Mouse (Mus musculus) testis, postnatal 10 days (tissue): ENCODE results near the gene Eln.

Experiments
- DNase-seq: peaks from one replicate; pipeline ENCODE4 v3.0.0; 2021; ENCODE audit warnings: low spot score

Eln gene

DNA sequence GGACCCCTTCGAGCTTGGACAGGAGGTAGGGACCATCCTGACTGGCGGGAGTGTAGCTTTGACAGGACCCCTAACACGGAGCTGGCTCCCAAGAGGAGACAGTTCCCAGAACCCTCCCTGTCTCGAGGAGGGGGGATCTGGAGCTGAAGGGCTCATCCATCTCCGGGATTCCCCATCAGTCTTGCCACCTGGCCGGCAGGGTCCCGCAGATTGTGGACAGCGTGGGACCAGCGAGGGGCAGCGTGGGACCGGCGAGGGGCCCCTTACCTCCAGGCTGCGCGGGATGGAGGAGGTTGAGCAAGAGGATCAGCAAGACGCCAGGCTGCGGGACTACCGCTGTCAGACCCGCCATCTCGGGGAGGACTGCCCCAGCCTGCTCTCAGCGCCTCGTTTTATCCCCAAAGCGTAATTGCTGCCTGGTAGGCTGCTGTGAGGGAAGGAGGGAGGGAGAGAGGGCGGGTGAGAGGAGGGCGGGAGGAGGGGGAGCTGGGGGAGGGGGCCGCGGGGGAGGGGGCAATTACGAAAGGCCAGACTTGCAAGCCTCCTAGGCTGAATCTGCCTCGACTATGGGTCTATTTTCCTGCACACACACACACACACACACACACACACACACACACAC is at the start of gene Eln:
Gene Eln (minus strand): TSS at position 434 of the 622 bp plus-strand sequence.
- DNase-seq: peak; percentile 70

DNA sequence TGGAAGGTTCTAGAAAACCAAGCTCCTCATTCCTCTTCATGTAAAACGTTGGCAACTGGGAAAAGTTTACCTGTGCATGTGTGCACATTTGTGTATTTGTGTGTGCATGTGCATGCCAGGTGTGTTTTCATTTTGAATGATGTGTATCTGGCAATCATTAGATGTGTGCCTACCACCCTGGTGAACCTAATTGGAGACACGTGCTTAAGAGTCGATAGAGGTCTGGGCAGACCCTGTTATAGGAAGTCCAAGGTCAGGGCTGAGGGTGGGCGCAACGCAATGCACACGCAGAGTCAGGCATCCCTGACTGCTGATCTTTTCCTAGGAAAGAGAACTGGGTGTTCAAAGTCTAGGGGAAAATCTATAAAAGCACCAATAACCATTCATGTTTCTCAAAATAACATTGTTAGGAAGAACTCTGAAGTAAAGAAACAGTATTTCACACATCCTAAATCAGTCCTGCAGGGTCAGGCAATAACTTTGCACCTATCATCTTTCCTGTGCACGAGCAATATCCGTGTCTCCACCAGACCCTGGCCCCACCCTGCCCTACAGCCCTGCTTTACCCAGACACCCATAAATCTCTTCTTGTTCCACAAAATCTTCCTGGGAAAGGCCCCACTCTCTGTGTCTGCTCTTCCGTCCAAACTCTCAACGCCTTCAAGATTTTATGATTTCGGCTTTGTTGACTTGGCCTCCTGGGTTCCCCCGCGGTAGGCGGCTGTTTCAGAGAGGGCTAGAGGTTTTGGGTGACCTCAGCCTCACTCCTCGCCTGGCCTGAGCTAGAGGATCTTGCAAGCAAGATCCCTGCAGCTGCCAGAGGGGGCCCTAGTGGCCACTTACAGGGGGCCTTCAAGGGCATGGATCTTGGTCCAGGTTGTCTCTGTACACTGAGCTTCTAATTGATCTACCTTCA is 43.2 kb upstream of the Eln start:
- no peak for DNase-seq

DNA sequence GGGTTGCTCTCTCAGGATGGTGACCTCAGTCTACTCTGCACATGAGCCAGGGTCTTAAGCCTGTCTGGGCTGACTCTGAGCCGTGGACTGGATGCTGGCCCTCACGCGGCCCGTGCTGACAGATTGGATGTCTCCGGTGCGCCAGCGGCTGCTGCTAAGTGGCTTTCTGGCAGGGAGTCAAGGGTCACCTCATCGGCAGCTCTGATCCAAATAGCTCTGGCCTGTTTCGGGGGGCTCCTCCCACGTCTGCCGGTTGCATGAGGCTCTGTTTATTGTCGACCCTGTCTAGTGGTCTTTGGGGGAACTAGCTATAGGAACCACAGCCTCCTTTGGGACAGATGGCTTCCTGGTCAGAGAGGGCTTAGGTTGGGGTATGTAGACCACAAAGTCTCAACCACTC is 41.1 kb upstream of the Eln start:
- DNase-seq: peak; percentile 60

DNA sequence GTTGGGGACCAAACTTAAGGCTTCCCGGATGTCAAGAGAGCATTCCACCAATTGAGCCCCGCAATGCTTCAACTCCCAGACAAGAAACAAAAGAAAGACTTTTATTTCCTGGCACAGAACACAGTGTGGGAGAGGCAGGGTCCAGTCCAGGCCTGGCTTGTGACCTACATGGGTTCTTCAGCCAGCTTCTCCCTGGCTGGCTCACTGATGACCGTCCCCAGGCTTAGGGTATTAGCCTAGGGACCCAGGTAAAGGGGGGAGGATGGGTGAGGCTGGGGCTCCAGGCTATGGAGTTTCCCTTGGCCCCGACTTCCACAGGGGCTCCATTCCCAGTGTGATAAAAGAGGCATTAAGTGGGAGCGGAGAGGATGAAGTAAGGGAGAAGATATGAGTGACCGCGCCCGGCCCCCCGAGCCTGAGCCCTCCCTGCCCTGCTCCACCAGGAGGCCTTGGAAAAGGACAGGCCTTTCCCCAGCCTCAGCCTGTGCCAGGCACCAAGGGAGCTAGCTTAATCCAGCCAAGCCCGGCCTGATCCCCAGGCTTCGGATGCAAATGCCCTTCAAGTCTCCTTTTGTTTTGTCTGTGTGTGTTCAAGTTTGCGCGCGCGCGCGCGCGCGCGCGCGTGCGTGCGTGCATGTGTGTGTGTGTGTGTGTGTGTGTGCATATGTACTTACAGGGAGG is 38.7 kb upstream of the Eln start:
- peak; percentile 66 for DNase-seq

DNA sequence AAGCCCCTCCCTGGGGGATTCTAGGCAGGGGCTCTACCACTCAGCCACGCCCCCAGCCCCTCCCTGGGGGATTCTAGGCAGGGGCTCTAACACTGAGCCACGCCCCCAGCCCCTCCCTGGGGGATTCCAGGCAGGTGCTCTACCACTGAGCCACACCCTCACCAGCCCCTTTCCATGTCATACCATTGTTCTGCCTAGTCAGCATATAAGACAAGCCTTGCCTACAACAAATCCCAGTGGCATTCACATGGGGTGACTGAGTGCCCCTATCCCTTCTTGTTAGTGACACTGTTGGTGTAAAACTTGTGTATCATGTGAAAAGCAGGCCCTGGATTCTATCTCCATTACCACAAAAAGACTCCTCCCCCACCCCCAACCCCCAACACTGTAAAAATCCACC is 36.7 kb upstream of the Eln start:
- DNase-seq: no peak

DNA sequence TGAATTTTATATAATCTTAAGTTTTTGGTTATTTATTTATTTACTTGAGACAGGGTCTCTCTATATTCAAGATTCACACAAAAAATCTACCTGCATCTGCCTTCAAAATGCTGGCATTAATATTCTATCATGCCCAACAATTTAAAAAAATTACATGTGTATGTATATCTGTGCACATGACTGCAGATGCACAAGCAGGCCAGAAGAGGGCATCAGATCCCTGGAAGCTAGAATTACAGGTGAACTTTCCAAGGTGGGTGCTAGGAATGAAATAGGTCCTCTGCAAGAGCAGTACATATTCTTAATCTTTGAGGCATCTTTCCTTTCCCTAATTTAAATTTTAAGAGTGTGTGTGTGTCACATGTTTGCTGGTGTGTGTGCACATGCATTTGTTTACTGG is 33.8 kb upstream of the Eln start:
- no peak for DNase-seq

DNA sequence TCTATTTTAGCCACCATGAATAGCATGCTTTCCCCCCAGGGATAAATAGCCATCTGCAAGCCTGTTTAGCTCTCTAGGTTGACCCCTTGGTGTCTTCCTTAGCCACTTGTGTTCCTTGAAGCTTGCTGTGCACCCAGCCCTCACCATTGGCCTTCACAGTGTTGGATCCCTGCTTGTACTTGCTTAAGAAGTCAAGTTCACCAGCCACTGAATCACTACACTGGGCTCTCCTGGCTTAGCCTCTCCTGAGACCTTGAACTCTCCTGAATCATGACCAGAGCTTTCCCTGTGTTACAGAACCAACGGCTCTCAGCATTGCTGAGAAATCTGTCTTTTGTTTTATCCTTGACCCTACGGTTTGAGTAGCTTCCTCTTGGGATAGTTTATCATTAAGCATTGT is 33.0 kb upstream of the Eln start:
- no peak for DNase-seq

DNA sequence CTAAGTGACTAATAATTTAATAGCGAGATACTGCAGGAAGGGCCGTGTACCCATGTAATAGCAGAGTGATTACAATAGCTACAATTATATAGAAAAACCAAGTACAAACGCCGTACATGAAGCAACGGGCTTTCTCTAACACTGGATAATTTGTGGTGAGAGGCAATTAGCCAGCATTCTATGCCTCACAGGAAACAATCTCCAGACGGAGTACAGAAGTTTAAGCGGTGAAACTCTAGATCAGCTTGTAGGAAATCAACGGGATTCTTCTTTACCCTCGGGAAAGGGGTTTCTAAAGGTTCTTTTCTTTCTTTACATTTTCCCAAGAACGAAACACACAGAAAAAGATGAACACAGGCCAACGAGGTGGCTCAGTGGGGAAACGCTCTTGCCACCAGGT is 29.4 kb upstream of the Eln start:
- no peak for DNase-seq

DNA sequence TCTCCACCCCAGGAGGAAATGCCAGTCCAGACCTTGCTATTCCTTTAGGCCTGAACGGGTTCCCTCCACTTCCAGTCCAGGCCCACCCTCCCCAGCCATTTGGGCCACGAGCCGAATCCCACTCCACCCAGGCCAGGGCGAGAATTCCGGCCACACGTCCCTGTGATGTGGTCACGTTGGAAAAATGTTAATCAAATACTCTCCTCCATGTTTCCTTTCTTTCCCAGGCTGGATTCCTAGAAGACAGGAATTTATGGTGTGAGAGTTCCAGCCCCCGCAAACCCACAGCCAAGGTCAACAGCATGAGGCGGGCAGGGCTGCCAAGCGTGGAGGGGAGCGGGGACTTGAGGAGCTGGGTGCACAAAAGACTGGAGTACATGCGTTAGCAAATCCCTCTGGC is 25.4 kb upstream of the Eln start:
- peak; percentile 68 for DNase-seq

DNA sequence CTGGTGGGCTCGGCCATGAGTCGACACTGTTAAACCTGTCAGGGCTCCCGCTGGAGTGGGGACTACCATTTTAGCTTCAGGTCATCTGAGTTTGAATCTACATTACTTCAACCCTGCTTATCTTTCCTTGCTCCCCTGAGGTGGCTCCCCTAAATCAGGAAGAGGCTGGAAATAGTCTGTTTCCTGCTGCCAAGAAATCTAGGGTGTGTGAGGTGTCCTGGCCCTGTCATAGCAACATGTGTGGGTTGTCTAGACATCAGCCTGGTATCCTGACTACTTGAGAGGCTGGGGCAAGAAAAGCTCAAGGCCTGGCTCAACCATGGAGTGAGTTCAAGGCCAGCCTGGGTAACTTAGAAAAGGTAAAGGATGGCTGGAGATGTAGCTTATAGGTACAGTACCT is 24.6 kb upstream of the Eln start:
- DNase-seq: no peak

DNA sequence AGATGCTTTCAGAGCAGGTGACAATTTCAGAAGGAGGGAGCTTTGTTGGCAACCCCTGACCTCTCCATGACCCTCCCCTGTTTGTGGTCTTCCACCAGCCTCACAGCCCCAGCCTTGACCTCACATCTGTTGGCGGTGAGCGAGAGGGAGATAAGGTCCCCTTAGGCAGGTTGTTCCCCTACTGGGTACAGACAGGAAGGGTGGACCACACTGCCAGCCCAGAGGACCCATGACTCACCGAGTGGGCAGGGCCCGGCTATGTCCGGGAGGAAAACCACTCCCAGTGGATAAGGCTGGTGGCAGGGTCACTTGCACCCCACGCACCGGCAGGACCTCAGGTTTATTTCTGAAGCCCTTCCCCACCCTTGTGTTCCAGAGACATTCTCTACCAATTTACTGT is 22.1 kb upstream of the Eln start:
- DNase-seq: no peak

DNA sequence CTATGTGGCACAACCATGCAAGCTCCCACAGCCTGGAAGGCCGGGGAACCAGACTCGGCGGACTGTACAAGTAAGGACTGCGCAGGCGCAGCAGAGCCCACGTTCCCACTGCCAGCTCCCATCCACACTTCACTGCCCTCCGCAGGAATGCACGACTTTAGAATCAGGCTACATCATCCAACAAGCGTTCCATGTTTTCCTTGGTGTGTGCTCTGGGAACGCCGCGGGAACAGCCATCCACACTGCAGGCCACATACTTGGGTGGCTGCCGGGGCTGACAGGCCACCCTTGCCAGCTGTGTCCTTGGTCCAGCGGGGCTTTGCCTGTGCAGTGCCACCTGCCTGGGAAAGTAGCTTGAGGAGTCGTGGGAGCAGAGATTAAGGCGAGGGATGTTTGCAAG is 18.3 kb upstream of the Eln start:
- no peak for DNase-seq

DNA sequence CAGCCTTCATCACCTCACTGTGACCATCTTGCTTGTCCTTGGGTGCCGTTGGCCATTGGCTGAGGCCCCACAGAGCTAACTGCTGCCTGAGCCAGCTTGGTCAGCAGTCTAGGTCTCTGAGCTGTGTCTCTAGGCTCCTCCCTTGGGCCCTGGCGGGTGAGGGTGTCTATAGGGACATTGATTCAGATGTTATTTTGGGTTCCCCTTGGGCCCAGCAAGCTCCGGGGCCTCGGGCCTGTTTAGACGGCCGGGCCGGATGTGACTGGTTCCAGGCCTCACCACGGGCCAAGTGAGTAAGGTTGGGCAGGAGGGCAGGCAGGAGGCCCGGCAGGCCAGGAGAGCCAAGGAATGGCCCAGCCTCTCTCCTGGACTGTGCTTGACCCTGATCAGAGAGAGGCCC is 16.2 kb upstream of the Eln start:
- no peak for DNase-seq

DNA sequence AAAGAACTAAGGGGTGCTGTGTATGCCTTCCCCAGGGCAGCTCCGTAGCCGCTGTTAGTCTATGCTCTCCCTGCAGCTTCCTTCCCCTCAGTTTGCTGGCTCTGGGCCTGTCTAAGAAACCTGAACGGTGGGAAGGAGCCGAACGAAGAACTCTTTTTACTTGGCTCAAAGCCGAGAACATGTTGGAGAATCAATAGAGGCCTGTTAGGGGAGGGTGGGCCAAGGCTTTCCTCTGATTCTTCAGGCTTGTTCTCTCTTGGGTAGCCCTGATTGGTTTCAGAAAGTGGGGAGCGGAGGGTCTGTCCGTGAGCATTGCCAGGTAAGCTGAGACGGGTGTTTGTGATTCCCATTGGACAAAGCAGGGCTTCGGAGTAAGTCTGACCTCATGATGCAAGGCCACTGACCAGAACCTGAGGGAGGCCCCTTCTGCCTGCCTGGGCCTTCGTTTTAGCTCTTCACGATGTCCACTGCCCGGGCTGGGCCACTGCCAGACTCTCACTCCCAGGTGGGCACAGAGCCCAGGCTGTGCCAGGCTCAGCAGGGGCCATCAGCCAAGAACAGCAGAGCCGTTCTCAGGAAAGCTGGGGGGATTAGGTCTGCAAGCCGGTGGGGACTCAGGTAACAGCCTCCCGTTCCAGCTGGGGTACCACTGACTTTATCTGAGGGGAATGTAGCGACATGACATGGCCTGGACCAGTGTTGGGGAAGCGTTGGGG is 14.4 kb upstream of the Eln start:
- peak; percentile 71 for DNase-seq

DNA sequence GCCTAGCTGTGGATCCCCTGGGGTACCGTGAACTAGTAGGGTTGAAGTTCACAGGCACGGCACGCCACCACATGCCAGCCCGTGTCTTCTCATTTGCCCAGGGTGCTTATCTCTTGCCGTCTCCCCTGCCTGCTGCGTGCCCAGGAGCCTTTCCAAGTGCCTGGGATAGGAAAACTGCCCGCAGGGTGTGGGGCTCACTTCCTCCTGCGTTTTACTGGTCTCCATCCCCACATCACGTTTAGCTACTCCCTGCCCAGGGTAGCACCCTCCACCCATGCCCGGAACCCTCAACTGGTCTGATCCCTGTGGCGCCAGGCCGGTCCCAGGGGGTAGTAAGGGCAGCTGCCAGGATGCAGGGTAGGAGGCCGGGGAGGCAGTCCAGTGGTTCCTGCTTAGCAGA is 8.9 kb upstream of the Eln start:
- DNase-seq: no peak

DNA sequence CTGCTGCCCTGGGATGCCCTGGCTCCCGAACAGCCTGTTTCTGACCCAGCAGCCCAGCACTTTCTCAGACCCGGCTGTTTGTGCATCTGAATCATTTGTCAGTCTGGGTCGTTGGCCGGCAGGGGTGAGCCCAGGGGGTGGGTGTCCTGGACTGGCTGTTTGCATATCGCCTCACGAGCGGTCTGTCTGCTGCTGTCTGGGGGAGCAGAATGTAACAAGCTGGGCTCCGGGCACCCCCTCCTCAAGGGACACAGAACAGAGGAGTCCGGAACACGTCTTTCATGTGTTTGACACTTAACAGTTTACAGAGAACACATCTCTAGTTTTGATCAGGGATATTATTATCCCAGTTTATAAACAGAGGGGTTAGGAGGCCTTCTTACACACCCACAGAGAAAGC is 7.0 kb upstream of the Eln start:
- no peak for DNase-seq

DNA sequence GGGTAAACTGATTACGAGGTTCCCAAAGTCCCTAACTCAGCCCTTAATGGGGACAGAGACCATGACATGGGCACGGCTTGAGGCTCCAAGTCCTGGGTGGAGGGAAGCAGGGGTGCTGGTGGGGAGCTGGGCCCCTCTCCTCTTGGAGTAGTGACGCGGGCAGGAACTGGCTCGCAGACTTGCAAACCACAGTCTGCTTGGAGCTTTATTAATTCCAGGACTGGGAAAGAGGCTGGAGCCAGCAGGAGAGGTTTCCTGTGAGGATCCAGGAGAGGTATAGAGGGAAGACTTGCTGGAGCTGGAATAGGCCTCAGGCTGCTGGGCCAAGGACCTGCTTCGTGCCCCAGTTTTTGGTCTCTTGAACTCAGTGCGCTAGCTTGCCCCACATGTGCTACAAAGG is 3.3 kb upstream of the Eln start:
- DNase-seq: no peak

DNA sequence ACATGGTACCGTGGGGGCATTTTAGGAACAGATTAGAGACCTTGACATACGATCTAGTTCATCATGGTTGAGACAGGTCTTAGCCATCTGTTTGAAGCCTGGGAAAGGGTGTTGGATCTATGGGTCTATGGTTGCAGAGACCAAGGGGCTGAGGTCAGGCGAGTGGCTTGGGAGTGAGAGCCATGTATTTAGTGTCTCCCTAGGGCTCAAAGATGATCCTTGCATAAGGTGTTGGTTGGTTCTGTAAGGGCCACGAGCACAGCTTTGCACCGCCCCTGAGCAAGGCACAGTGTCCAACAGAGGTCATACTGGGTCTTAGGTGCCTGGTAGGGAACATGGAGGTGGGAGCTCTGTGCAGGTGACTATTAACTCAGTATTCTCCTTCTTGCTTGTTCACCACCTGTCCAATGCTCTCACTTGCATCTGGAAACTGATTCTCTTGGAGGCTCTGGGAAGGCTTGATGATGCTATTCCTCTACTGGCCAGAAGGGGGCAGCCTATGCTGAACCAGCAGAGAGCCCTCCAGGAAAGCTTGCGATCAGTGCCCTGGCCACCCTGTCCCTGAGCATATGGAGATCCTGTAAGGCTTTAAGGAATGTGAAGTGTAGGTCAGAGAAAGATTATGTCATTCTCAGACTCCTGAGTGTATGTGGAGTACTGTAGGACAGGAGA is 960 bp upstream of the Eln start:
- DNase-seq: peak; percentile 77

DNA sequence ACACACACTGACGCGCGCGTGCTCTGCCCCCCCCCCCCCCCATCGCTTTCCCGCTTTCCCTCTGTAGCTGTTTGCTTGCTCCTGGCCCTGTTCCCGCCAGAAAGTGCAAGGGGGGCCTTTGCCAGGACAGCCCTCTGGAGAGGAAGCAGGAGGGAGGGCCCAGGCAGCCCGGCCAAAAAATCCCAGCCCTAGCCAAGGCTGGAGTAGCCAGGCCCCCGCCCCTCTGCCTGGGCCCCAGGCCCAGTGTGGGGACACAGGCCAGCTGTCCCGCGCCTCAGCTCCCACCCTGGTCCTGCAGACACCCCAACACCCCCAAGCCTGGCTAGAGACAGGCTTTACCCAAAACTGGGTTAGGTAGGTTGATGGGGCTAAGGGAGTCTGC is 380 bp upstream of the Eln start:
- peak; percentile 87 for DNase-seq

DNA sequence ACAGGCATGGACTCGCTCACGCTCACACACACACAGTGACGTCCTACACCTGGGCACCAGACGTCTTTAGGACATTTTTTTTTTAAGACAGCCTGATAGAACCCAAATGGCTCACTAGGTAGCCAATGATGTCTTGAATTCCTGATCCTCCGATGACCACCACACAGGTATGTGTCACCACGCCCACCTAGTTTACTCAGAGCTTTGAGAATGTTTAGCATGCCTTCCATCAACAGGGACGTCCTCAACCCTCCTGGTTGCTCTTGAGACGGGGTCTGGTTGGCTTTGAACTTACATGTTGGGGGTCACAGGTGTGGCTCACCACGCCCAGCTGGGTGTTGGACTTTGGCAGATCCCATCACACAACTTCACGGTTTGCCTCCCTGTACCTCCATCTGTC is 922 bp downstream of the Eln start:
- DNase-seq: no peak

DNA sequence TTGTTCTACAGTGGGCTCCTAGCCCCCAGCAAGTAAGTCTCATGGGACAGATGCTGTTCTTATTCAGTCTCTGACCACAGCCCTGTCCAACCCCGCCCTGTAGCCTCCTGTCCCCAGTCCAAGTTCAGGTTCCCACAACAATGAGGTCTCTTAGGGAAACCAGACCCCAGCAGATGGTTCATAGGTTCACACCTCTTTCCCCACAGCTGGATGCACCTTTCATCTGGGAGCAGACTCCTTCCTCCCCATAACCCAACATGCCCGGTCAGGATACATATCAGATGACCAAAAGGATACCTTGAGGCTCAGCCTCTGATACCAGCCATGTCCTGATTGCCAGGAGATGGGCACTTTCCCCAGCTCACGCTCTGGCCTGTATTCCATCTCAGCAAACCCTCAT is 1.3 kb downstream of the Eln start:
- no peak for DNase-seq

DNA sequence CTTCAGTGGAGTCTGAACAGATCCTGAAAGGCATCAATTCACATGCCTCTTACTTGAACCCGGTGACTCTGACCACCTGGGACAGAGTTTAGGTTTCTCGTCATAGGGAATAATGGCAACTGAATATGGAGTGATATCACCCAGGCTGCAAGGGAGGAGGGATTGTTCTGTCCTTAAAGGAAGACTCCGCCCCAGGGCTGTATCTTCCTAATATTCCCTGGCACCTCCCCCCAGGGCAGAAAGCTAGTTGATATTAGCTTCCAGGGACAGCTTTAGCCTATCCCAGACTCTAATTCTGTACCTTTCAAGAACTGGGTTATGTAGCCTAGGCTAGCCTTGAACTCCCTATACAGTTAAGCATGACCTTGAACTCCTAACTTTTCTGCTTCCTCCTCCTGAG is 2.1 kb downstream of the Eln start:
- no peak for DNase-seq
